Mouse (Mus musculus) kidney, adult 2 months (tissue): ENCODE measurements around the gene Kcnq2.

Experiments
- CTCF ChIP-seq: fragments of 200-500 bp; conservative IDR thresholded peaks from 2 replicates; pipeline ENCODE4 v1.5.1; 2011; ENCODE audit warnings: low read depth, mild to moderate bottlenecking, control low read depth, low read length, moderate library complexity, mixed read lengths; ENCODE audit not compliant: insufficient read depth, insufficient read length
- POLR2A ChIP-seq: fragments of 200-500 bp; IDR thresholded peaks from one replicate; pipeline ENCODE4 v1.6.1; 2011; ENCODE audit warnings: low read depth, low read length, control low read depth

DNA sequence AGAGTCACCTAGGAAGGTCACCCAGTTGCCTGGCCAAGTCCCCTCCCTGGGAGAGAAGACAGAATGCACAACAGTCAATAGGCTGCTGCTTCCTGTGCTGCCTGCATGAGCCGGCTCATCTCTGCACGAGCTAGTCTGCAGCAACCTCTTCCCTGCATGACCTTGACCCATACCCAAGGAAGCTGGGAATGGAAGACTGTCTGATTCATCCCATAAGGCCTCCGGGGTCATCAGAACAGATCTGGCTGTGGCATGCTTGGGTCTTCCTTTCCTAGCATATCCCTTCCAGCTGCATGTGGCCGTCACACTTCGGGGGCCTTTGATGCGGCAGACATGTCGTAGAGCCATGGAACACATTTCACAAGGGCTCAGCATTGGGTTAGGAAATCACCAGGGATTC lies 99.9 kb downstream of the Kcnq2 start:
- no peak for TF ChIP-seq POLR2A
- TF ChIP-seq CTCF = no peak
